Mouse (Mus musculus) frontal cortex, postnatal 36 days (tissue): ENCODE results near the gene Aqp7.

ENCODE experiments used
- DNase-seq, 2 experiments: peaks; one replicate each; pipeline ENCODE4 v3.0.0; 2022; ENCODE audit warnings: low spot score in 2 of 2

Aqp7 gene

GRCm38 (mm10) chr4:41000271-41000670 lies 47.7 kb downstream of the Aqp7 start:
- DNase-seq: no peak

- no peak for DNase-seq
Measured at GRCm38 (mm10) chr4:40997916-40998315, 50.0 kb downstream of the Aqp7 start.

- no peak for DNase-seq
Measured at GRCm38 (mm10) chr4:40996302-40996701, 51.6 kb downstream of the Aqp7 start.

- no peak for DNase-seq
Measured at GRCm38 (mm10) chr4:40989633-40990032, 58.3 kb downstream of the Aqp7 start.

GRCm38 (mm10) chr4:40983686-40984085 lies 64.3 kb downstream of the Aqp7 start:
- no peak for DNase-seq
